Mouse (Mus musculus) T-helper 1 cell (primary cell): ENCODE measurements around the gene Olfr615.
"Not testable (repeated sequence)": the region's sequence is repeated elsewhere in the genome, so short reads cannot be mapped to it uniquely, and the experiment has no call there.

Experiments used
- in situ Hi-C: fragments of 300-600 bp; cut with MboI, MseI; formaldehyde crosslinking; loops from one replicate; pipeline ENCODE4 v1.15.1; 2025; ENCODE audit warnings: high pct_unique_total_duplicates

Gene Olfr615

DNA sequence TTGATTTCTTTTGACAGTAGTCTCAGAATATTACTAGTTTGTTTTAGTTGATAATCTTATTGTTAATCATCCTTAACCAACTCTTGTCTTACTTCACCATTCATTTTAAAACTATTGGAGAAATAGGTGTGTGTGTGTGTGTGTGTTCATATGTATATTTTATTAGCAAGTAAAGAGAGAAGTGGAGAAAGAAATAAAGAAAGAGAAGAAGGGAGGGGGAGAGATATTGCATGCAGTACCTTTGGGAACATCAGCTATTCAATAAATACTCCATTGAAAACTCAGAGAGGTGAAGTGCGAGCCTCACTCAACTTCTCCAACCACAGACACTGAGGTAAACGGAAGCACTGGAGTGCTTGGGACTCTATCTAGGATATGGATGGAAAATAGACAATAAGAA is at the start of gene Olfr615:
Gene Olfr615 (plus strand): TSS at position 301 of the 400 bp plus-strand sequence.
- in situ Hi-C loops = no loop called here

DNA sequence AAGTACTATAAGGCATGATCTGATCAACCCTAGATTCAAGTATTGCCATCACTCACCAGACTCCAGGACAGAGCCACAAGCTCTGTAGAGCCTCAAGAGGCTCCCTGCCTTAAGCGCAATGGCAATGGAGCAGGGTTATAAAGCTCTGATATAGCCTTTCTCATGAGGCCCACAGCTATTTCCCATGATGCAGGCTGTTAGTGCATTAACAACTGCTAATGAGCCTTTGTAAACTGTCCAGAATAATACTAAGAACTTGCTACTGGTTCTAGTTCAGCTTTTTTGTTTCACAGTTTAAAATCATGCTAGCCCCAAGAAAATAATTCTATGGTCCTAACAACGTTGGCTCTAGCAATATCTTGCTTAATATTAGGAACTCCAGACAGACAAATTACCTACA is 43.9 kb upstream of the Olfr615 start, which contains the start of gene Olfr610:
Gene Olfr610 (minus strand): TSS at position 101 of the 400 bp plus-strand sequence.
- in situ Hi-C loops = no loop called here

DNA sequence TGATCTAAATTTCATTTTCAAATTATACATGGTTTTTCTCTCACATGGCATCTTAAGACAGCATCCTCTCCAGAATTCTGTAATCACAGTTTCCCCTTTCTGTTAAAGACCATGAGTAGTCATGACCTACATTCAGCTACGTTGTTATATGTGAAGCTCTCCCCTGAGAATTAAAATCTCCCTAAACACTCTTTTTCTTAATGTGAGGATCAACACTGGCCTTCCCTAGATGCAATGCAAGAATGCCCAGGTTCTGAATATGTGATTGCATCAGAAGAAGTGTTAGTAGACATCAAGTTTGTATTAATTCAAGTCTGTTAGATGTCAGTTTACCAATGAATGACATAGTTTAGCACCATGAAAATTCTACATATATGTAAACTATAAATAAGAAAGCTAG is 35.1 kb upstream of the Olfr615 start, which contains the start of gene Olfr611:
Gene Olfr611 (minus strand): TSS at position 101 of the 400 bp plus-strand sequence.
- in situ Hi-C loops = not testable (repeated sequence)

DNA sequence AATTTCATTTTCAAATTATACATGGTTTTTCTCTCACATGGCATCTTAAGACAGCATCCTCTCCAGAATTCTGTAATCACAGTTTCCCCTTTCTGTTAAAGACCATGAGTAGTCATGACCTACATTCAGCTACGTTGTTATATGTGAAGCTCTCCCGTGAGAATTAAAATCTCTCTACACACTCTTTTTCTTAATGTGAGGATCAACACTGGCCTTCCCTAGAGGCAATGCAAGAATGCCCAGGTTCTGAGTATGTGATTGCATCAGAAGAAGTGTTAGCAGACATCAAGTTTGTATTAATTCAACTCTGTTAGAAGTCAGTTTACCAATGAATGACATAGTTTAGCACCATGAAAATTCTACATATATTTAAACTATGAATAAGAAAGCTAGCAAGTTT is 13.3 kb upstream of the Olfr615 start, which contains the start of gene Olfr612:
Gene Olfr612 (minus strand): TSS at position 101 of the 400 bp plus-strand sequence.
- in situ Hi-C loops = not testable (repeated sequence)

DNA sequence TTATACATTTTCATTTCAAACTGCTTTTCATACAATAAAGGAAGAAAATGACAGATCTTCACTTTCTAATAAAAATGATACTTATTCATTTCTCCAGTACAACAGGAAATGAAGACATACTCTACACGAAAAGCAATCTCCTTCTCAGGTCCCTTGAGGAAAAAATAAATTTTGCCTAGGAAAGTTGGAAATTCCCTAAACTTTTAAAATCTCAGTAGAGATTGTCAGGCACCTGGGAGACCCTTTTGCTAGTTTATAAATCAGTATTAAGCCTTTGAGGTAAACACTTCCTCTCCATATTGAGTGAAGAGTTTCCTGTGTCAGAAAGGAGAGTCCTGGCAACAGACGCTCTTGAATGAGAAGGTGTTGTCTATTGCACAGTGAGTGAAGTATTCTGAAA is 8.1 kb upstream of the Olfr615 start, which contains the start of gene Olfr613:
Gene Olfr613 (plus strand): TSS at position 301 of the 400 bp plus-strand sequence.
- in situ Hi-C loops = no loop called here

DNA sequence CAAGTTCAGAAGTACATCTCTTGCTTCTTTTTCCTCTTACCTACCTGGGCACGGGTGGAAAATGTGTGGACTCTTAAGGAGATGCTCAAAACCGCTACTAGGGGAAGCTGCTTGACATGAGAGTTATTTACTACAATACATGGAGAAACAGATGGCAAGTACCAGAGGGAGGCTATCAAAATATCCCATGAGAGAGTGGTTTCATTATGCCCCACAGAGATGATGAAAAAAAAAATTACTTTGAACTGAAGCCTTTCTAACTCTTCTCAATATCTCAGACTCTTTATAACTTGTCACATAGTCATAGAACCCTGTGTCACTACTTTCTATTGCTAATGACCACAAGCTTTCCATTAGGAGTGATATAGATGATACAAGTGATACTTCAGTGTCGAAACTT is 13.2 kb downstream of the Olfr615 start, which contains the start of gene Olfr616:
Gene Olfr616 (minus strand): TSS at position 101 of the 400 bp plus-strand sequence.
- in situ Hi-C loops = no loop called here

DNA sequence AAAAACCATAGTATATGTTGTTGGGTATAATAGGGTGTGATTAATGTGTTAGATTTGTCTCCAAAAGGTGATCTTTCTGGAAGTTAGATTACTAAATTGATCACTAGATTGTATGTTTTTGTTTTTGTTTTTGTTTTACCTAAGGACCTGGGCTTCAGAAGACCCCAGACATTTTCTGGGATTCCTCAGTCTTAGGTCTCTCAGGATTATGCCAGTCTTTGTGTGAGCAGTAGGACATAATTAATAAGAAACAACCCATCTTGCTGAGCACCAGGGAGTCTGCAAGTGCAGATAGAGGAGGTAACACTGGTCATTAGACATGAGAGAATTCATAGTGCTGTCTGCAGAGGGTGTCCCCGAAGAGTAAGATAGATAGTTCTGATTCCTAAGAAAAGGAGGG is 16.9 kb downstream of the Olfr615 start, which contains the start of gene Olfr617:
Gene Olfr617 (plus strand): TSS at position 301 of the 400 bp plus-strand sequence.
- in situ Hi-C loops = no loop called here

DNA sequence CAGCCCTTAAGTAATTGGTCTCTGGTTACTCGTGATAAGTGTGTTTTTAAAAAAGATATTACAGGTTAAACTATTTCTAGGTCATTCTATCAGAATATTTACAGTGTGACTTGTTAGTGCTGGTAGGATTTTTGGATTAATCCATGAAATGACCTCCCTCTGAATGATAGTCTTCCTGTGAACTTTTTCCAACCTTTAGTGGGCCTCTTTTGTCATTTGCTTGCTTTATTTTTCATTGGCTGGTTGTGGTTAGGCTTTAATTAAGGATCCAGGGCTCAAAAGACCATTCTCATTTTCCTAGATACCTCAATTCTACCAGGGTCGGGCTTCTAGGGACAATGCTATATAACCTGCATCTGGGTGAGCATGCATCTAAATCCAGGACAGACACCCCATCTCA is 33.9 kb downstream of the Olfr615 start, which contains the start of gene Olfr618:
Gene Olfr618 (plus strand): TSS at position 301 of the 400 bp plus-strand sequence.
- in situ Hi-C loops = no loop called here

DNA sequence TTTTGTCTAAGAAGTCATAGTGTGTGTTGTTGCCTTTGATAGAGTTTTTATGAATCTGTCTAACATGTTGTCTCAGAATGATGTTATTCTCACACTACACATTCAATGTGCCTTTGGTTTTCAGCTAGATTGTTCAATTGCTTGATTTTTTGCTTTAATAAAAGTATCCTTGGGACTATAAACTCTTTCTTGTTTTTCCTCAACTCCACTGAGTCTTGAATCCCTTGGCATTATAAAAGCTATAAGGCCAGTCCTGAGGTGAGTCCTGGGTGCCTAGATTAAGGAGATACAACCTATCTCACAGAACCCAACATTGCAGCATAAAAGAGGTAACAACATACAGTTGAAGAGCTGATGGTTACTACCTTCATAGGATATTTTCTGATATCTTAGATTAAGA is 44.4 kb downstream of the Olfr615 start, which contains the start of gene Olfr619:
Gene Olfr619 (plus strand): TSS at position 301 of the 400 bp plus-strand sequence.
- in situ Hi-C loops = no loop called here

DNA sequence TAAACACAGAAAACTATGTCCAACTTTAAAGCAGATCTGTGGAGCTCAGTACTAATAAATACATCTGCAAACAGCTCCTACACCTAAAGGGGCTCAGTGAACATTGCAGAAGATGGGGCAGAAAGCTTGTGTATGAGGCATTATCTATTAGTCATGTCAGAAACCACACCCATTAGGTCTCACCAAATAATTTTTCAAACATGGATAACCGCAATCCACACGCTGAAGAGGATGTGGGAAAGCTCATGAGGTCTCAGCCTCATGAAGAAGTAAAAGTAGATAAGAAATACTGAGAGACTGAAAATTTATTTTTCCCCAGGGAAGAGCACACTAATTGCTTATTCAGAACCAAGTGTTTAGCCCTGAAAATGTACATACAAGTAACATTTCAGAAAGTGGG is 51.5 kb downstream of the Olfr615 start:
- in situ Hi-C loops = no loop called here

DNA sequence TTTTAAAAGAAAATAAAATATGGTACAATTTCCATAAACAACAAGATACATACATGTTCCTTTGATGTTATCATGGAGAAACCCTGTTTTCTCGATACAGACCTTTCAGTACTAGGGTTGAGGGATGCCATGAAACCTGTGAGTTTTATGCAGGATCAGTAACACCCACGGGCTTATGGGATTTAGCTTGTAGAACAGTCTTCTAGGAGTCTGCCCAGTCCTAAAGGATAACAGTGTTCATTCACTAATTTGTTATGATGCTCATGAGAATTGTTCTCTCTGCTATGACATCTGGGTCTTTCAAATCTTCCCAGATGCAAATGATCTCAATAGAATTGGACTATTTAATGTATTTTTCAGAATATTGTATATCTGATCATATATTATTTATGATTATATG is 56.6 kb downstream of the Olfr615 start, which contains the start of gene Olfr620:
Gene Olfr620 (minus strand): TSS at position 101 of the 400 bp plus-strand sequence.
- in situ Hi-C loops = no loop called here
